Mouse (Mus musculus) forebrain, embryonic 13.5 days (tissue): ENCODE data around the gene Slc7a11. TPM values are rescaled to one million over a fixed set of nuclear protein-coding genes. Genes with fewer than 3 reads are reported as not detected.

ENCODE experiments used
- ATAC-seq: fragments of 200-750 bp; cut with Nextera tagmentation; 2 replicates; pipeline ENCODE4 v1.8.0; 2017
- H3K27ac ChIP-seq: fragments of 300-500 bp; sonication (generic); 2 replicates; pipeline ENCODE4 v1.5.1; 2015; ENCODE audit warnings: inconsistent platforms, mild to moderate bottlenecking, moderate library complexity
- H3K27me3 ChIP-seq: fragments of 300-500 bp; sonication (generic); 2 replicates; pipeline ENCODE4 v1.6.1; 2015; ENCODE audit warnings: mild to moderate bottlenecking, inconsistent platforms
- H3K36me3 ChIP-seq: fragments of 300-500 bp; sonication (generic); 2 replicates; pipeline ENCODE4 v1.6.1; 2015; ENCODE audit warnings: mild to moderate bottlenecking, inconsistent platforms; ENCODE audit not compliant: poor library complexity, severe bottlenecking
- H3K4me1 ChIP-seq: fragments of 300-500 bp; sonication (generic); 2 replicates; pipeline ENCODE4 v1.6.1; 2015; ENCODE audit warnings: inconsistent platforms
- H3K4me2 ChIP-seq: fragments of 300-500 bp; sonication (generic); 2 replicates; pipeline ENCODE4 v1.6.1; 2015; ENCODE audit warnings: inconsistent platforms, mild to moderate bottlenecking, moderate library complexity
- H3K4me3 ChIP-seq: fragments of 300-500 bp; sonication (generic); 2 replicates; pipeline ENCODE4 v1.5.1; 2015; ENCODE audit warnings: mild to moderate bottlenecking, inconsistent platforms
- H3K9ac ChIP-seq: fragments of 300-500 bp; sonication (generic); 2 replicates; pipeline ENCODE4 v1.6.1; 2015; ENCODE audit warnings: mild to moderate bottlenecking, inconsistent platforms
- H3K9me3 ChIP-seq: fragments of 300-500 bp; sonication (generic); replicated peaks from 2 replicates; pipeline ENCODE4 v1.6.1; 2016; ENCODE audit warnings: inconsistent platforms
- WGBS: fragments of 180-500 bp; shearing (Covaris S2); methylation state at CpG from one replicate; pipeline ENCODE4 v1.1.7; 2015; 5-methylcytosine and 5-hydroxymethylcytosine counted together
- polyA plus RNA-seq: library from polyadenylated mRNA; unstranded; fragments of >200 nt; fragmentation: Nextera tagmentation; extraction: Ambion mirVana; gene quantifications from 2 replicates; pipeline ENCODE4 v1.2.1, GENCODE M21; 2015

Gene Slc7a11
- polyA plus RNA-seq, 1 experiment from 2014 or later, result 1.8 TPM

DNA sequence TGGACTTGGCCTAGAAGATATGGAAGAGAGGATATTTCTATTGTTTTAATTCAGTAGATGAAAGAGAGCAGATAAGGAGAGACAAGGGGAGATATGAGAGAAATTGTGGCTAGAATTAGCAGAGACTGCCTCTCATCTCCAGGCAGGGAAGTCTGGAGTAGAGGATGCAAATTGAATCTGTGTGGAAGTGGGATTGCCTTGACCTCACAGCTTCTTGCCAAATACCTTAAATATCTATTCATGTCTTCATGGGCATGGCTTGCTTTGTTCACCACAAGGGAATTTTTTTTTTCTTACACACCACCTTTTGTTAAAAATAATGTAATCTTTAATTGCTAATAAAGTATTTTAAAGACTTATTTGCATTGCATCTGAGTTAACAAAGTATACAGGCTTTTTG is 441.3 kb downstream of the Slc7a11 start:
- H3K4me1 ChIP-seq, result no peaks in the 10 kb centered on the region
- no peak overlapping the region for H3K4me2 ChIP-seq
- no peak overlapping the region for H3K27ac ChIP-seq
- no peaks in the 10 kb centered on the region for H3K27me3 ChIP-seq
- no peak for ATAC-seq
- H3K9ac ChIP-seq, result no peak overlapping the region
- no peak overlapping the region for H3K4me3 ChIP-seq
- H3K36me3 ChIP-seq, result no peaks in the 10 kb centered on the region
- H3K9me3 ChIP-seq, result 0 out of 2 replicates have a peak, but pooled peaks cover 3% of the 10 kb centered on the region

DNA sequence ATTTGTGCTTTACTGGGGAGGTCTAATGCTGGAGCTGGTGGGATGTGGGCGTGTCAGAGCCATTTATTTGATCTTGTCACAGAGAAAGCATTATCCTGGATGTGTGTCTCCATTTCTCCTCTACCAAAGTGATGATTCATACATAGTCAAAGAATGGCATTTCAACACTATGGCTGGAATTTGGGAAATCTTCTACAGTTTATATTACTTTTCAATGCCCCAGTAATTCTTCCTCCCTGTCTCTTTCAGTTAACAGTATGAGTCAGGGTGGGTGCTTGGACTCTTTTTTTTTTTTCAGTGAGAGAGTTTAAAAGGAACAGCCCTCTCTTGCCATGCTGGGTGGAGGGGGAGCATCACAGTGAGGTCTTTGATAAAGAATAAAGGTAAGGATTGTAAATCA is 441.8 kb downstream of the Slc7a11 start:
- H3K9ac ChIP-seq, result no peak overlapping the region
- WGBS, result 79% methylated on average over 1 of the region's 1 CpGs
- 0 out of 2 replicates have a peak, but pooled peaks cover 3% of the 10 kb centered on the region for H3K9me3 ChIP-seq
- no peaks in the 10 kb centered on the region for H3K36me3 ChIP-seq
- H3K4me1 ChIP-seq, result no peaks in the 10 kb centered on the region
- no peak overlapping the region for H3K27ac ChIP-seq
- no peaks in the 10 kb centered on the region for H3K27me3 ChIP-seq
- no peak overlapping the region for H3K4me2 ChIP-seq
- ATAC-seq, result no peak
- H3K4me3 ChIP-seq, result no peak overlapping the region

DNA sequence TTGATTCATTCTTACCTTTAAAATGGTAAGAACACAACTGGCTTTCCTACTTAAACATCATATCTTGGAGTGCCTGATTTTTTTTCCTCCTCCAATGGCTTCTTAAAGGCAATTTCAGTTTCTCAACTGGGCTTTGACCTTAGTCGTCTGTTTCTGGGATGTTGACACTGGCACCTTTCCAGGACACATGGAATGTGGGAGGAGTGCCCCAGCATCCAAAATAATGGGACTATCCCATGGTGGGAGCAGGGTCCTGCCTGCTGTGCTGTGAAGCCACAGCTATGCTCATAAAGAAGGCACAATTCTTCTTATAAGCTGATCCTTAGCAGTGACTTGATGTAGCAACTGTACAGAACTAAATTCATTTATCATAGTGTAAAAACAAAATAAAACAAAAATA is 450.5 kb downstream of the Slc7a11 start:
- Histone ChIP-seq H3K9me3 (no peaks in the 10 kb centered on the region), H3K27ac (no peak overlapping the region), H3K4me3 (no peak overlapping the region), H3K36me3 (no peaks in the 10 kb centered on the region), H3K4me2 (no peak overlapping the region), H3K9ac (no peak overlapping the region), H3K27me3 (no peaks in the 10 kb centered on the region), H3K4me1 (no peaks in the 10 kb centered on the region)
- WGBS, result 36% methylated on average over 1 of the region's 1 CpGs
- ATAC-seq, result no peak

GRCm38 (mm10) chr3:49987236-49987635 is 456.2 kb downstream of the Slc7a11 start:
- Histone ChIP-seq H3K9me3 (no peaks in the 10 kb centered on the region), H3K36me3 (no peaks in the 10 kb centered on the region), H3K4me1 (no peaks in the 10 kb centered on the region), H3K4me2 (no peak overlapping the region), H3K27me3 (no peaks in the 10 kb centered on the region), H3K27ac (no peak overlapping the region), H3K9ac (no peak overlapping the region), H3K4me3 (no peak overlapping the region)
- WGBS, result 71% methylated on average over 2 of the region's 2 CpGs
- no peak for ATAC-seq

GRCm38 (mm10) chr3:49984795-49985194 is 458.6 kb downstream of the Slc7a11 start:
- Histone ChIP-seq H3K27me3 (no peaks in the 10 kb centered on the region), H3K4me2 (no peak overlapping the region), H3K9ac (no peak overlapping the region), H3K9me3 (no peaks in the 10 kb centered on the region), H3K27ac (no peak overlapping the region), H3K36me3 (no peaks in the 10 kb centered on the region), H3K4me1 (no peaks in the 10 kb centered on the region), H3K4me3 (no peak overlapping the region)
- ATAC-seq, result no peak
- 79% methylated on average over 3 of the region's 3 CpGs for WGBS

- H3K4me2 ChIP-seq, result no peak overlapping the region
- H3K9ac ChIP-seq, result no peak overlapping the region
- H3K27ac ChIP-seq, result no peak overlapping the region
- ATAC-seq, result no peak; the same call in 1 of the 2 replicates
- 82% methylated on average over 4 of the region's 4 CpGs for WGBS
- H3K36me3 ChIP-seq, result no peaks in the 10 kb centered on the region
- no peaks in the 10 kb centered on the region for H3K27me3 ChIP-seq
- H3K4me3 ChIP-seq, result no peak overlapping the region
- H3K9me3 ChIP-seq, result no peaks in the 10 kb centered on the region
- H3K4me1 ChIP-seq, result no peaks in the 10 kb centered on the region
Measured at GRCm38 (mm10) chr3:49983429-49984268, 459.8 kb downstream of the Slc7a11 start.

DNA sequence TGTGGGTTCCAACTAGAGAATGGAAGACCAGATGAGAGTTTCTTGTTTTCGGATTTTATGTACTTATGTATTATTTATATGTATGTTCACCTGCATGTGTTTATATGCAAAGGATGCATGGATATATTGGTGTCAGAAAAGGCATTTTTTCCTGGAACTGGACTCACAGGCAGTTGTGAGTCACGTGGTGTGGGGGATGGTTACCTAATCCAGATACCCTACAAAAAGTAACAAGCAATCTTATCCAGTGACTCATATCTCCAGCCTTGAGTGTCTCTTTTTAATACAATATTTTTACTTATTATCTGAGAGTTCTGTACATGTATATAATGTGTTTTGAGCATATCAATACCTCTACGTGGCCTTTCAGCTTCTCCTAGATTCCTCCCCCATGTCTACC is 469.4 kb downstream of the Slc7a11 start:
- Histone ChIP-seq H3K4me2 (no peak overlapping the region), H3K27me3 (no peaks in the 10 kb centered on the region), H3K27ac (no peak overlapping the region), H3K4me3 (no peak overlapping the region), H3K4me1 (no peaks in the 10 kb centered on the region), H3K36me3 (no peaks in the 10 kb centered on the region), H3K9ac (no peak overlapping the region), H3K9me3 (no peaks in the 10 kb centered on the region)
- WGBS, result 90% methylated on average over 3 of the region's 3 CpGs
- ATAC-seq, result no peak

DNA sequence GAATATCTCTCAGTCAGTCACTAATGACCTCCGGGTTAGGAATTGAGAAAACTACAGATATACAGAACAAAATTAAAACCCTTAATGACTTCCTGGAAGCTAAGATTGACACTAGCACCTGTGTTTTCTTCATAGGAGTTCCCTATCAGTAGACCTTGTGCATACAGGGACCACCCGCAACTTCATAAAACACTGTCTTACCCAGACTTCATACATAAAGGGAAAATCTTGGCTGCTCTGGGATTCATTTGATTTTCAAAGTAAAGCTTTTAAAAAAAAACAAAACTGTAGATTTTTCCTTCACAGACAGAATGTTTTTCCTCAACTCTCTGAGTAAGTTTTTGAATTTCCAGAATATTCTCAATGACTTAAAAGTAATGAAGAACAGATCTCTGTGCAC is 477.8 kb downstream of the Slc7a11 start:
- Histone ChIP-seq H3K36me3 (no peaks in the 10 kb centered on the region), H3K27me3 (no peaks in the 10 kb centered on the region), H3K4me3 (no peak overlapping the region), H3K4me1 (no peaks in the 10 kb centered on the region), H3K9ac (no peak overlapping the region), H3K4me2 (no peak overlapping the region), H3K9me3 (no peaks in the 10 kb centered on the region), H3K27ac (no peak overlapping the region)
- 96% methylated on average over 2 of the region's 2 CpGs for WGBS
- ATAC-seq, result no peak

- no peaks in the 10 kb centered on the region for H3K27me3 ChIP-seq
- WGBS, result 95% methylated on average over 2 of the region's 2 CpGs
Measured at GRCm38 (mm10) chr3:49960581-49960980, 482.8 kb downstream of the Slc7a11 start.

GRCm38 (mm10) chr3:49946845-49947244 is 496.6 kb downstream of the Slc7a11 start:
- 66% methylated on average over 2 of the region's 2 CpGs for WGBS
- Histone ChIP-seq H3K9me3 (no peaks in the 10 kb centered on the region), H3K4me1 (no peaks in the 10 kb centered on the region), H3K27me3 (no peaks in the 10 kb centered on the region), H3K27ac (no peak overlapping the region), H3K4me3 (no peak overlapping the region), H3K9ac (no peak overlapping the region), H3K36me3 (no peaks in the 10 kb centered on the region), H3K4me2 (no peak overlapping the region)
- no peak for ATAC-seq

More at GRCm38 (mm10) chr3:49960581-49960980, 482.8 kb downstream of the Slc7a11 start:
- Histone ChIP-seq H3K27ac (no peak overlapping the region), H3K9ac (no peak overlapping the region), H3K9me3 (no peaks in the 10 kb centered on the region), H3K4me3 (no peak overlapping the region), H3K36me3 (no peaks in the 10 kb centered on the region), H3K4me2 (no peak overlapping the region), H3K4me1 (no peaks in the 10 kb centered on the region)
- ATAC-seq, result no peak

GRCm38 (mm10) chr3:49944783-49945182 is 498.6 kb downstream of the Slc7a11 start:
- Histone ChIP-seq H3K27ac (no peak overlapping the region), H3K4me2 (no peak overlapping the region), H3K27me3 (no peaks in the 10 kb centered on the region), H3K9ac (no peak overlapping the region), H3K36me3 (no peaks in the 10 kb centered on the region), H3K4me3 (no peak overlapping the region), H3K4me1 (no peaks in the 10 kb centered on the region), H3K9me3 (no peaks in the 10 kb centered on the region)
- WGBS, result 84% methylated on average over 5 of the region's 5 CpGs
- peak; percentile 50; the same call in 1 of the 2 replicates for ATAC-seq

DNA sequence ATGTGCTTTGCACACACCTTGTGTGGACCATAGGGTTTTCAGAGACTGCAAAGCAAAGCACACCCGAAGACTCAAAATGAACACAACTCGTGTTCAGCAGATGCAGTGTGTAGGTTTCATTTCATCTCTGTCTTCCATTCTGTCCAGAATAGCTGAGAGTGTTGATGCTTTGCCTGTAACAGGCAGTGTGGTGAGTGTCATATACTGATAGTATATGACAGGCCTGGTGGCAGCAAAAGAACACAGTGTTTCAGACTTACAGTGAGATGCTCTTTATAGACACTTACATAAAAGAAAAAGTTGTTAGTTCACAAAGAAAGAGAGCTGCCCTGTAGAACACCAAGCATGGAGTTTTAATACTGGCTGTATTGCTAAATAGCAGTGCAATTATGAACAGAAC is 505.8 kb downstream of the Slc7a11 start:
- Histone ChIP-seq H3K27me3 (no peaks in the 10 kb centered on the region), H3K9me3 (no peaks in the 10 kb centered on the region), H3K4me1 (no peaks in the 10 kb centered on the region), H3K9ac (no peak overlapping the region), H3K36me3 (no peaks in the 10 kb centered on the region), H3K4me2 (no peak overlapping the region), H3K27ac (no peak overlapping the region), H3K4me3 (no peak overlapping the region)
- ATAC-seq, result no peak
- 88% methylated on average over 2 of the region's 2 CpGs for WGBS

- H3K9me3 ChIP-seq, result no peaks in the 10 kb centered on the region
Measured at GRCm38 (mm10) chr3:49929496-49929895, 513.9 kb downstream of the Slc7a11 start.

More at GRCm38 (mm10) chr3:49929496-49929895, 513.9 kb downstream of the Slc7a11 start:
- no peak overlapping the region for H3K9ac ChIP-seq
- H3K36me3 ChIP-seq, result no peaks in the 10 kb centered on the region
- no peak overlapping the region for H3K27ac ChIP-seq
- H3K4me2 ChIP-seq, result no peak overlapping the region
- no peaks in the 10 kb centered on the region for H3K27me3 ChIP-seq
- H3K4me1 ChIP-seq, result no peaks in the 10 kb centered on the region
- no peak for ATAC-seq
- H3K4me3 ChIP-seq, result no peak overlapping the region
